Mouse (Mus musculus): ENCODE results near the gene Parp8. TPM values are rescaled to one million over a fixed set of nuclear protein-coding genes. Genes with fewer than 3 reads are reported as not detected.
"Not testable (repeated sequence)": the region's sequence is repeated elsewhere in the genome, so short reads cannot be mapped to it uniquely, and the experiment has no call there.

The Parp8 gene
- polyA plus RNA-seq, 1 experiment: 48.2 TPM

DNA sequence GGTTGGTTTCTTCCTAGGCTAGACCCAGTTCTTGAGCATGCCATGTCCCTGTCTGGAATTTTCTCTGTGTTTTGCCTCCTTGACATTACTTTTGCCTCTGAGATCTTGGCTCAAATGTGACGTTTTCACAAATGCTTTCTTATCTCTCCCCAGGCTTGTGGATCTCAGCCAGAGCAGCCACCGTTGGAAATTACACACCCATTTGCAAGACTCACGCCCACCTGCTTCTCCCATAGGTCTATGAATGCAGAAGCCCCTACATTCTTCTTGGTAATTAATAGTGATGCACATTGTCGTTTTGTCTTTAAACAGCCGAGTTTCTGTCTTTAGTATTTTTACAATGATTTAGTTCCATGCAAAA is 77.1 kb downstream of the Parp8 start:
- Histone ChIP-seq H3K4me3 (ENCODE audit: insufficient read depth, low read length) (no peak overlapping the region), H3K4me1 (ENCODE audit: control insufficient read depth, insufficient read depth, low read length) (peaks cover 22% of the 10 kb centered on the region), H3K27ac (ENCODE audit: insufficient read depth, low read depth, low read length) (no peak overlapping the region)
- TF ChIP-seq CTCF (IDR thresholded peaks at IDR 0.05; ENCODE audit: low read depth, low read length) (no peak), POLR2A (IDR thresholded peaks at IDR 0.05; ENCODE audit: borderline replicate concordance, low read depth, low read length) (no peak)

DNA sequence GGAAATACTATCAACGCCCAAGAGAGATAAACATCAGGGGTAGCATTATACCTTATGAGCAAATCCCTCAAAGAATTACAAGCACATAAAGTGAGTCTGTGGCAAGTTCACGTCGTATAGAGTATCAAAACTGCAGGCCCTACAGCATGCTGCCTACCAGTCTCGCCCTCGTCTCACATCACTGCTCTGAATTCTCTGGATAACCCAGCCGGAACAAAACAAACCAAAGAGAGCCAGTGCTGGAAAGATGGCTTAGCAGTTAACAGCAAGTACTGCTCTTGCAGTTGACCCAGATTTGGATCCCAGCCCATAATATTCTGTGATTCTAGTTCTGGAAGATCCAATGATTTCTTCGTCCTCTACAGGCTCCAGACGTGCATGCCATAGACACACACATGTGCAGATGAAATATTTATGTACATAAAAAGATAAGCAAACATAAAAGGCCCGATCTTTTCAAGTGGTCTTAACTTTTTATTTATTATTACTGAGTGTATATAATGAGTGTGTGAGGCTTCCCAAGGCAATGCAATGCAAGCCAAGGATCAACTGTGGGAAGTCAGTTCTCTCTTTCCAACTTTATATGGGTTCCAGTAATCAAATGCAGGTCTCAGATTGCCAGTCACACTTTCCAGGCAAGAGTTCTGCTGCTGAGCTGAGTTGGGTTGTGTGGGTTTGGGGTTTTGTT is 77.6 kb downstream of the Parp8 start:
- peaks cover 22% of the 10 kb centered on the region for H3K4me1 ChIP-seq (ENCODE audit: control insufficient read depth, insufficient read depth, low read length)
- H3K4me3 ChIP-seq (ENCODE audit: insufficient read depth, low read length): no peak overlapping the region
- H3K27ac ChIP-seq (ENCODE audit: insufficient read depth, low read depth, low read length): no peak overlapping the region
- TF ChIP-seq CTCF (IDR thresholded peaks at IDR 0.05; ENCODE audit: low read depth, low read length) (no peak), POLR2A (IDR thresholded peaks at IDR 0.05; ENCODE audit: borderline replicate concordance, low read depth, low read length) (no peak)

DNA sequence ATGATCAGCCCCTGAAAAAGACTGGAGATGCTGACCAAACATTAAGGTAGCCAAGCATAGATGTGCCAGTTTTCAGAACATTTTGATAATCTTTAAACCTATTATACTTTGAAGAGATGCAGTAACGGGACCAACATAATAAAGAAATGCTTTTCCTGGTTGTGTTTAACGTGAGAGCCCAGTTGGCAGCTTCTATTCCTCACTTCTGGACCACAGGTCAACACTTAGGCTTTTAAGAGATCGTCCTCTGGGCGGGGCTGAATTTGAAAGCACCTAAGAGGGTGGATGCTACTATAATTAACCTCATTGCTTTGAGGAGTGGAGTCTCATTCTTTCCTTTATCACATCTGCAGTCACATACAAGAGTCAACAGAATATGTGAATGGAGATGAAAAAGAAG is 78.8 kb downstream of the Parp8 start:
- TF ChIP-seq CTCF (IDR thresholded peaks at IDR 0.05; ENCODE audit: low read depth, low read length) (no peak), POLR2A (IDR thresholded peaks at IDR 0.05; ENCODE audit: borderline replicate concordance, low read depth, low read length) (no peak)
- H3K4me3 ChIP-seq (ENCODE audit: insufficient read depth, low read length): no peak overlapping the region
- peaks cover 19% of the 10 kb centered on the region for H3K4me1 ChIP-seq (ENCODE audit: control insufficient read depth, insufficient read depth, low read length)
- no peak overlapping the region for H3K27ac ChIP-seq (ENCODE audit: insufficient read depth, low read depth, low read length)

DNA sequence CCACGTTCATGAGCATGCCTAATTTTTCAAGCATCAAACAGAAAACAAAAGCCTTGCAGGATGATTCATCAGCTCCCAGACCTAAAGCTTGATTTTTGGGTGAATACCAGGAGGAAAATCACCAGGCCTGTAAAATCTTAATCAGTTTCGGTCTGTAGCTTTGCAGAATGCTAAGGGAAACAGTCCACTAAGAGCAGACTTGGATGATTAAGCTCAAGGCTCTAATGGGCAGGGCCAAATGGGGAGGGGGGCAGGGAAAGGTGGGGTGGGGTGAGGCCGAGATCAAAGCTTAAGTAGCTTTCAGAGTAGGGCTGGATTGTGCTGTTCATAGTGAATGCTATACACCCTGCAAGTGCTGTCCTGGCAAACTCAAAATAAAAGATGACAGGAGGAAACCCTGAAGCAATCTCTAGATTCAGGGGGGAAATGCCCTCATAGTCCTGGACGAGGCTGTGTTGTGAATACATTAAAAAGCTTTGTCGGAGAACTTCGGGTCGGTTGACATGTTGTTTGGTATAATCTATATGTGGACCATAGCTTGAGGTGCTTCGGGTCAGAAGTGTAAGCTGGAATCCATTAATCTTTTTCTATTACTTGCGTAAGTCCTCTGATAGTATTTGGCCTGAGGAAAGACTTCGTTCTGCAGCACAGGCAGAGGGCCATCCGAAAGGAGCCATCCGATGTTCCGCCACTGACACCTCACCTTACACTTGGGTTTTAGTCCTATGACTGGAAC is 83.9 kb downstream of the Parp8 start:
- Histone ChIP-seq H3K4me1 (ENCODE audit: control insufficient read depth, insufficient read depth, low read length) (no peaks in the 10 kb centered on the region), H3K27ac (ENCODE audit: insufficient read depth, low read depth, low read length) (no peak overlapping the region), H3K4me3 (ENCODE audit: insufficient read depth, low read length) (no peak overlapping the region)
- TF ChIP-seq POLR2A (IDR thresholded peaks at IDR 0.05; ENCODE audit: borderline replicate concordance, low read depth, low read length) (no peak), CTCF (IDR thresholded peaks at IDR 0.05; ENCODE audit: low read depth, low read length) (no peak)

DNA sequence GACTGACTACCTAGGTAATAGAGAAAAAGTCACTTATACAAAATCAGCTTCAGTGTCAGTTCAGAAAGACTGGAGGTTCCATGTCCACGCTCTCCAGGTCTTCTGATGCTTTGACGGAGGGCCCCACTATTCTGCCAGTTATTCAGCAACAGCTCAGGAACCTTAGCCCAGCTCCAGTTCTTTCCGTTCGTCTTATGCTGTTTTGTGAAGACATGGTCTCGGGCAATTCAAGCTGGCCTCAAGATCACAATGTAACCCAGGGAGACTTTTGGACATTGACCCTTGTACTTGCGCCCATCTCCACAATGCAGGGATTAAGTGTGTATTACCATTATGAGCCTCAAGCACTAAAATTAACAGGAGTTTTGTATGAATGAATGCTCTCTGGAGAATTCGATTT is 84.6 kb downstream of the Parp8 start:
- no peaks in the 10 kb centered on the region for H3K4me1 ChIP-seq (ENCODE audit: control insufficient read depth, insufficient read depth, low read length)
- no peak overlapping the region for H3K27ac ChIP-seq (ENCODE audit: insufficient read depth, low read depth, low read length)
- H3K4me3 ChIP-seq (ENCODE audit: insufficient read depth, low read length): no peak overlapping the region
- TF ChIP-seq POLR2A (IDR thresholded peaks at IDR 0.05; ENCODE audit: borderline replicate concordance, low read depth, low read length) (no peak), CTCF (IDR thresholded peaks at IDR 0.05; ENCODE audit: low read depth, low read length) (no peak)

DNA sequence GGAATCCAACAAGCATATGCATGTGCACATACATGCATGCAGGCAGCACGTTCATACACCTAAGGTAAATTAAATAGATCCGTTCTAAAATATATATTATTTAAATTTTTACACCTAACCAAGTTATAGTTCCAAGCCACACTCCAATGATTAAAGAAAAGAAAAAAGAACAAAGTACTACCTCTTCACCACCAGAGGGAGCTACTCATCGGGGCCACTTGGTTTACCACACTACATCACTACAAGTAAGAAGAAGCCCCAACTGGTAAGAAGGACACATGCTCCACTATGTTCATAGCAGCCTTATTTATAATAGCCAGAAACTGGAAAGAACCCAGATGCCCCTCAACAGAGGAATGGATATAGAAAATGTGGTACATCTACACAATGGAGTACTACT is 88.3 kb downstream of the Parp8 start:
- H3K4me1 ChIP-seq (ENCODE audit: control insufficient read depth, insufficient read depth, low read length); H3K4me3 ChIP-seq (ENCODE audit: insufficient read depth, low read length); H3K27ac ChIP-seq (ENCODE audit: insufficient read depth, low read depth, low read length): not testable (repeated sequence)

DNA sequence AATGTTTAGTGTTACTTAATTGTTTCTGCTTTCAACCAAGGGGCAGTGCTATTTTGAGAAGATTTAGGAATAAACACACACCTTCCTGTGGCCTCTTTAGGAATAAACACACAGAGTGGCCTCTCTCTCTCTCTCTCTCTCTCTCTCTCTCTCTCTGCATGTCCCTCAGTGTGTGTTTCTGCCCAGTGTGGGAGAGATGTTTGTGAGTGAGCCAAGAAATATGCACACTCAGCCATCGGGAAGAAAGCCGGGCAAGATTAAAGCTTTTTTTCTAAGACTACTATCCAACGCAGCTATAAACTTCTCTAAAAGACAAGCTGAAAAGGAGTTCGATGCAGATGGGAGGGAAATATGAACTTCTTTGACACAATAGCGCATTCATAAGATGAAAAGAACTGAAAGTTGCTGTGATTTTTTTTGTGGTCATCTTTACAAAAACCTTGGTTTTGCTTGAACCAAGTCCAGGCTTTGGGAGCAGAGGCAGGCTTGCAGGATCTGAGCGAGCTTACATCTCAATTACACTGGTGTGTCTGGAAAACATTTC is 107.9 kb downstream of the Parp8 start:
- no peak overlapping the region for H3K27ac ChIP-seq (ENCODE audit: insufficient read depth, low read depth, low read length)
- no peak for TF ChIP-seq CTCF (IDR thresholded peaks at IDR 0.05; ENCODE audit: low read depth, low read length)
- no peak for TF ChIP-seq POLR2A (IDR thresholded peaks at IDR 0.05; ENCODE audit: borderline replicate concordance, low read depth, low read length)
- H3K4me1 ChIP-seq (ENCODE audit: control insufficient read depth, insufficient read depth, low read length): no peaks in the 10 kb centered on the region
- no peak overlapping the region for H3K4me3 ChIP-seq (ENCODE audit: insufficient read depth, low read length)

DNA sequence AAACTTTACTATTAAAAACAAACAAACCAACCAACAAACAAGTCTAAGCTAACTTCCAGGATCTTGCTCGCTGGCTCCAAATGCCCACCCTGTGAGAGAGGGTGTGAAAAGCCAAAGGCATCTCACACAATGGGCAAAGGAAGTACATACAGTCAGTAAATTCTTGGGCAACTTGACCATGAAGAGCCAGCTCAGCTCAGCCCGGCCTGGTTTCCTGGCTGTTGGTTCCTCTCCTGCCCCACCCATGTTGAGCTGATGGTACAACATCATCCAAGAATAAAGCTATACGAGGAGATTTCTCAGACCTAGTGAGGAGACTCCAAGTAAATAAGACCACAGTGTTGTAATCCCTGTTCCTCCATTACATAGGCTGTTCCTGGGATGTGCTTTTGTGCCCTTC is 117.1 kb downstream of the Parp8 start:
- no peak for TF ChIP-seq POLR2A (IDR thresholded peaks at IDR 0.05; ENCODE audit: borderline replicate concordance, low read depth, low read length)
- TF ChIP-seq CTCF (IDR thresholded peaks at IDR 0.05; ENCODE audit: low read depth, low read length): no peak
- no peaks in the 10 kb centered on the region for H3K4me1 ChIP-seq (ENCODE audit: control insufficient read depth, insufficient read depth, low read length)
- H3K27ac ChIP-seq (ENCODE audit: insufficient read depth, low read depth, low read length): no peak overlapping the region
- no peak overlapping the region for H3K4me3 ChIP-seq (ENCODE audit: insufficient read depth, low read length)

DNA sequence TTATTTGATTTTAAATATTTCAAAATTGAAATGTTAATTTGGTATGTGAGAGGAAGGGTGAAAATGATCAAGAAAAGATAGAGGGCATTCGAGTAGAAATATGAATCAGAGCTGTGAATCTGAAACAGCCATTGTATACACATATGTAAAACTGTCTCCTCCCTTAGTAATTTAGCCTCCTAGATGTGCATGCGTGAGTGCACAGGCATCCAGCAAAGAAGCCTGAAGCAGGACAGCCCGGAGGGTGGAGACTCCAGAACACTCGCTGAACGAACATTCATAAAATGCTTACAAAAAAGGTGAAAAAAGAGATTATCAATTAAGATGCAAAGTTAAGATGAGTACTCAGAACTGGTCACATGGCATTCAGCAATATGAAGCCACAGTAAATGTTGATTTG is 121.9 kb downstream of the Parp8 start:
- H3K27ac ChIP-seq (ENCODE audit: insufficient read depth, low read depth, low read length): no peak overlapping the region
- H3K4me1 ChIP-seq (ENCODE audit: control insufficient read depth, insufficient read depth, low read length): no peaks in the 10 kb centered on the region
- no peak overlapping the region for H3K4me3 ChIP-seq (ENCODE audit: insufficient read depth, low read length)
- TF ChIP-seq CTCF (IDR thresholded peaks at IDR 0.05; ENCODE audit: low read depth, low read length): no peak
- TF ChIP-seq POLR2A (IDR thresholded peaks at IDR 0.05; ENCODE audit: borderline replicate concordance, low read depth, low read length): no peak

DNA sequence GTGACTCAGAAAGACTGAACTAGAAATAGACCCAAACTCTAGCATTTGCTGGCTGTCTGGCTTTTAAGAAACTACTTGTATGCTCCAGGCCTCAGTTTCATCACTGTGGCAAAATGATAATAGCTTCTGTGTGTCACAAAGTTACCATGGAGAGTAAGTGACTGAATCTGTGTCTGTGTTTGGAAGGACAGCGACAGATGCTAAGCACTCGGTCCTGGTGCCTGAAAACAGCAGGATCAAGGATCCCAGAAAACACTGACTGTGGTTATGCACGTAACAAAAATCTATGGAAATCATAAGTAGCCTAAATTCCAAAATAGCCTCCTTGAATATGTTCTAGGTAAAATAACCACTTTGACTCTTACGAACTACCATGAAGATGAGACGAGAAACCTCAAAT is 126.9 kb downstream of the Parp8 start:
- H3K27ac ChIP-seq (ENCODE audit: insufficient read depth, low read depth, low read length): no peak overlapping the region
- TF ChIP-seq POLR2A (IDR thresholded peaks at IDR 0.05; ENCODE audit: borderline replicate concordance, low read depth, low read length): no peak
- TF ChIP-seq CTCF (IDR thresholded peaks at IDR 0.05; ENCODE audit: low read depth, low read length): no peak

More for the DNA sequence above, 126.9 kb downstream of the Parp8 start:
- Histone ChIP-seq H3K4me3 (ENCODE audit: insufficient read depth, low read length) (no peak overlapping the region), H3K4me1 (ENCODE audit: control insufficient read depth, insufficient read depth, low read length) (no peaks in the 10 kb centered on the region)
